ENCODE assay signal across 8 mouse cellular contexts in the genomic region with DNA sequence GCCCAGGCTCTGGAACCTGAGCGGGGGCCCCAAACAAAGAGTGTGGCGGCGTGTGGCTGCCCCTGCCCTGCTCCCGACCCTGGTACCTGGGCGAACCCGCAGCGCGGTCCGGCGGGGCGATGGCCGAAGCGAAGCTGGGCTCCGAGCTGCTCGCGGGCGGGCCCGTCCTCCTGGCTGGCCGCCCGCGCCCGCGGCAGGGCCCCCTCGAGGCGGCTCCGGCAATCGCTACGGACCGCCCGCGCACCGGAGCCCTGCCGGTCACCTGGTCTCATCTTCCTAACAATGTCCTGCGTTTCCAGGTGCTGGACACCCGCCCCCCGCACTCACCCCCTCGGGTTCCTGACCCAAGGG. TPM values are rescaled to one million over a fixed set of nuclear protein-coding genes. Genes with fewer than 3 reads are reported as not detected.
DNase-seq lines count a peak whose midpoint lies in the region; ATAC-seq and TF ChIP-seq lines count a peak whose summit lies in the region.

Gene Tns3 (minus strand): TSS at position 143 of the 351 bp plus-strand sequence.

- H3K27ac ChIP-seq in bone marrow macrophage, adult 2 months (ENCODE audit: insufficient read depth, low read depth, low read length) = peak within 1 kb of the TSS; percentile 87
- peak within 1 kb of the TSS; percentile 97 for H3K27ac ChIP-seq in intestine, embryonic 14.5 days (ENCODE audit: low read depth)
- H3K27ac ChIP-seq in limb, embryonic 10.5 days = peak within 1 kb of the TSS; percentile 98

- peak within 1 kb of the TSS; percentile 97 for H3K9ac ChIP-seq in intestine, embryonic 14.5 days (ENCODE audit: low read length)

- under 1% methylated on average over 28 of the region's 37 CpGs for WGBS in intestine, embryonic 14.5 days
- WGBS in limb, embryonic 10.5 days = under 1% methylated on average over 37 of the region's 37 CpGs

- no peak for TF ChIP-seq CTCF in bone marrow macrophage, adult 2 months (IDR thresholded peaks at IDR 0.05; ENCODE audit: low read depth, low read length)

- peak; percentile 36 for DNase-seq in layer of hippocampus, adult 11-12 months (ENCODE audit: low spot score)
- DNase-seq in layer of hippocampus, adult 9-10 months (ENCODE audit: low spot score) = no peak
- DNase-seq in gastrocnemius, postnatal 10 days = peak; percentile 75
- DNase-seq in intestine, embryonic 14.5 days (ENCODE audit: low spot score) = no peak
- DNase-seq in limb, embryonic 10.5 days (ENCODE audit: low spot score) = peak; percentile 81
- peak; percentile 59 for DNase-seq in thymus, postnatal 25 days

- peak within 1 kb of the TSS; percentile 95 for H3K4me3 ChIP-seq in bone marrow macrophage, adult 2 months (ENCODE audit: insufficient read depth, low read length)
- peak within 1 kb of the TSS; percentile 85 for H3K4me3 ChIP-seq in intestine, embryonic 14.5 days (ENCODE audit: low read depth, low read length)
- H3K4me3 ChIP-seq in limb, embryonic 10.5 days = peak within 1 kb of the TSS; percentile 73

- peak within 1 kb of the TSS; percentile 74 for H3K4me2 ChIP-seq in intestine, embryonic 14.5 days (ENCODE audit: low read length)

- 0 out of 2 replicates have a peak, but pooled peaks cover 2% of the 10 kb centered on the region for H3K9me3 ChIP-seq in intestine, embryonic 14.5 days (ENCODE audit: control insufficient read depth, low read length)
- H3K9me3 ChIP-seq in limb, embryonic 10.5 days (replicated peaks) = no peaks in the 10 kb centered on the region

- ATAC-seq in intestine, embryonic 14.5 days (replicated peaks; ENCODE audit: low FRiP score, low TSS enrichment, low read depth) = peak; percentile 85
- ATAC-seq in megakaryocyte-erythroid progenitor cell, adult 5-6 weeks (replicated peaks; ENCODE audit: low FRiP score, low TSS enrichment, poor library complexity, severe bottlenecking) = peak; percentile 48

- peaks cover 29% of the 10 kb centered on the region for H3K4me1 ChIP-seq in bone marrow macrophage, adult 2 months (ENCODE audit: control insufficient read depth, insufficient read depth, low read length)
- peaks cover 39% of the 10 kb centered on the region for H3K4me1 ChIP-seq in intestine, embryonic 14.5 days (replicated peaks; ENCODE audit: control insufficient read depth, insufficient read depth, low read length)
- peaks cover 75% of the 10 kb centered on the region for H3K4me1 ChIP-seq in limb, embryonic 10.5 days

- no peak for TF ChIP-seq POLR2A in bone marrow macrophage, adult 2 months (IDR thresholded peaks at IDR 0.05; ENCODE audit: borderline replicate concordance, low read depth, low read length)

- no peaks in the 10 kb centered on the region for H3K27me3 ChIP-seq in intestine, embryonic 14.5 days (replicated peaks; ENCODE audit: control insufficient read depth, insufficient read depth, low read length)
- peaks cover 8% of the 10 kb centered on the region for H3K27me3 ChIP-seq in limb, embryonic 10.5 days (ENCODE audit: low read depth, poor library complexity, severe bottlenecking)

- peaks cover 11% of the 10 kb centered on the region; the same call in 1 of the 2 replicates for H3K36me3 ChIP-seq in intestine, embryonic 14.5 days (ENCODE audit: control insufficient read depth, insufficient read depth, low read length)
- H3K36me3 ChIP-seq in limb, embryonic 10.5 days = peaks cover 9% of the 10 kb centered on the region

RNA-seq across cellular contexts. Expression of gene Tns3, which starts in this region (rescaled TPM):
- polyA plus RNA-seq in bone marrow macrophage, adult 2 months (2012; ENCODE audit: insufficient read depth, insufficient read length, missing spikeins) = 82.5 and 102 TPM in 2 replicates
- 10 to 100 TPM; 16.7 to 21.3 TPM for total RNA-seq in gastrocnemius, postnatal 10 days (2021)
- 25.7 and 26.7 TPM in 2 replicates for polyA plus RNA-seq in intestine, embryonic 14.5 days (2014; fragmentation: Nextera tagmentation; extraction: Ambion mirVana)
- 28.2 and 35.6 TPM in 2 replicates for polyA plus RNA-seq in limb, embryonic 10.5 days (2016; fragmentation: Nextera tagmentation; extraction: Ambion mirVana)
- total RNA-seq in megakaryocyte-erythroid progenitor cell, adult 5-6 weeks (2014; fragmentation: Nextera tagmentation) = 8.4 and 16.0 TPM in 2 replicates
- total RNA-seq in megakaryocyte-erythroid progenitor cell, adult 5-6 weeks (2017) = 4.1 and 7.7 TPM in 2 replicates

Comparison
In these comparisons a context has a peak if more than half of its experiments do, and no peak if none do; other contexts are left out.
1. DNase-seq: peak in layer of hippocampus, adult 11-12 months (single experiment), gastrocnemius, postnatal 10 days (single experiment), limb, embryonic 10.5 days (single experiment) and thymus, postnatal 25 days (single experiment); none in layer of hippocampus, adult 9-10 months (single experiment) and intestine, embryonic 14.5 days (single experiment).
2. Peak in every context shown above with its lines, with median percentiles within 50 percentile points of each other: H3K27ac ChIP-seq and H3K4me3 ChIP-seq.